ENCODE assay signal across 16 mouse cellular contexts in genomic region chr14:9620902-9621540, GRCm38 (mm10).
A peak's percentile ranks its signal among the peaks of the same experiment; 100 is the strongest.
DNase-seq lines count a peak whose midpoint lies in the region; ATAC-seq lines count a peak whose summit lies in the region.
"Had no signal": no experiment of that assay in that cellular context is flagged by ENCODE, and none has a peak within 500 bp of the region (broad histone marks: within the 10 kb centered on the region; RNA-seq: fewer than 3 reads in every experiment).

No protein-coding gene starts in this region.

- no peaks in the 10 kb centered on the region; the same call in 1 of the 2 replicates for H3K4me1 ChIP-seq in embryonic facial prominence, embryonic 11.5 days (ENCODE audit: control insufficient read depth, insufficient read depth, low read length)
- peaks cover 30% of the 10 kb centered on the region for H3K4me1 ChIP-seq in embryonic facial prominence, embryonic 10.5 days
- no peaks in the 10 kb centered on the region for H3K4me1 ChIP-seq in liver, embryonic 15.5 days (replicated peaks)
- H3K4me1 ChIP-seq: stomach, embryonic 15.5 days had no signal

- peak; percentile 18 for DNase-seq in embryonic facial prominence, embryonic 11.5 days (ENCODE audit: low spot score)
- no peak for DNase-seq in embryonic facial prominence, embryonic 10.5 days (ENCODE audit: low spot score)
- DNase-seq in kidney, adult 9 months = peak; percentile 10
- no peak for DNase-seq in kidney, postnatal 10 days
- DNase-seq in brain, adult 2 months (ENCODE audit: low read depth, low spot score) = peak; percentile 51
- DNase-seq in layer of hippocampus, postnatal 14 days (ENCODE audit: low spot score in 2 of 2) = no peak
- DNase-seq: adrenal gland, postnatal 14 days; cerebellum, adult 11 months; gastrocnemius, adult 2 months; lung, postnatal 10 days; right cerebral cortex, postnatal 4 days had no signal

- no peak overlapping the region for H3K4me3 ChIP-seq in embryonic facial prominence, embryonic 11.5 days (ENCODE audit: low read depth, low read length)
- H3K4me3 ChIP-seq in embryonic facial prominence, embryonic 10.5 days = no peak overlapping the region
- H3K4me3 ChIP-seq in liver, embryonic 15.5 days (replicated peaks) = no peak overlapping the region
- H3K4me3 ChIP-seq: gastrocnemius, adult 2 months; stomach, embryonic 15.5 days had no signal

- no peak overlapping the region for H3K9ac ChIP-seq in embryonic facial prominence, embryonic 11.5 days (replicated peaks; ENCODE audit: low read length)
- H3K9ac ChIP-seq in liver, embryonic 15.5 days = no peak overlapping the region
- H3K9ac ChIP-seq: stomach, embryonic 15.5 days had no signal

- WGBS in embryonic facial prominence, embryonic 11.5 days = 21% methylated on average over 3 of the region's 3 CpGs
- 20% methylated on average over 3 of the region's 3 CpGs for WGBS in embryonic facial prominence, embryonic 10.5 days
- WGBS in liver, embryonic 15.5 days (ENCODE audit: insufficient replicate concordance) = 27% methylated on average over 3 of the region's 3 CpGs

- ATAC-seq in embryonic facial prominence, embryonic 11.5 days (replicated peaks; ENCODE audit: insufficient number of reproducible peaks, low FRiP score, low TSS enrichment, low read depth) = no peak
- peak; percentile 60 for ATAC-seq in liver, embryonic 15.5 days (ENCODE audit: insufficient read depth)
- no peak for ATAC-seq in CD4-positive, CD25-positive, alpha-beta regulatory T cell, adult 4 months

- no peak overlapping the region for H3K4me2 ChIP-seq in embryonic facial prominence, embryonic 11.5 days (ENCODE audit: low read depth, low read length)
- H3K4me2 ChIP-seq in liver, embryonic 15.5 days = no peak overlapping the region
- H3K4me2 ChIP-seq: heart, embryonic 11.5 days; stomach, embryonic 15.5 days had no signal

- no peaks in the 10 kb centered on the region for H3K27me3 ChIP-seq in embryonic facial prominence, embryonic 11.5 days (ENCODE audit: control insufficient read depth, insufficient read depth, low read length)
- no peaks in the 10 kb centered on the region for H3K27me3 ChIP-seq in embryonic facial prominence, embryonic 10.5 days (replicated peaks; ENCODE audit: low read depth, poor library complexity, severe bottlenecking)
- no peaks in the 10 kb centered on the region for H3K27me3 ChIP-seq in liver, embryonic 15.5 days
- H3K27me3 ChIP-seq: stomach, embryonic 15.5 days had no signal

- H3K9me3 ChIP-seq in embryonic facial prominence, embryonic 11.5 days (replicated peaks; ENCODE audit: control insufficient read depth, low read length) = no peaks in the 10 kb centered on the region
- no peaks in the 10 kb centered on the region for H3K9me3 ChIP-seq in embryonic facial prominence, embryonic 10.5 days
- no peaks in the 10 kb centered on the region for H3K9me3 ChIP-seq in liver, embryonic 15.5 days (replicated peaks)
- H3K9me3 ChIP-seq: stomach, embryonic 15.5 days had no signal

- H3K36me3 ChIP-seq in embryonic facial prominence, embryonic 11.5 days (replicated peaks; ENCODE audit: control insufficient read depth, insufficient read depth, low read depth, low read length) = no peaks in the 10 kb centered on the region
- H3K36me3 ChIP-seq in embryonic facial prominence, embryonic 10.5 days (replicated peaks) = no peaks in the 10 kb centered on the region
- no peaks in the 10 kb centered on the region for H3K36me3 ChIP-seq in liver, embryonic 15.5 days (replicated peaks)
- H3K36me3 ChIP-seq: stomach, embryonic 15.5 days had no signal

- no peak overlapping the region for H3K27ac ChIP-seq in embryonic facial prominence, embryonic 11.5 days (replicated peaks; ENCODE audit: low read depth, low read length)
- H3K27ac ChIP-seq in embryonic facial prominence, embryonic 10.5 days (replicated peaks) = no peak overlapping the region; the same call in 1 of the 2 replicates
- peak overlapping the region; percentile 48; the same call in 1 of the 2 replicates for H3K27ac ChIP-seq in liver, embryonic 15.5 days (replicated peaks)
- H3K27ac ChIP-seq: gastrocnemius, adult 2 months; kidney, postnatal 0 days; stomach, embryonic 15.5 days had no signal

Comparison
In these comparisons a context has a peak if more than half of its experiments do, and no peak if none do; other contexts are left out.
1. DNase-seq: peak in embryonic facial prominence, embryonic 11.5 days (single experiment), kidney, adult 9 months (single experiment) and brain, adult 2 months (single experiment); none in embryonic facial prominence, embryonic 10.5 days (single experiment), kidney, postnatal 10 days (single experiment) and layer of hippocampus, postnatal 14 days (0 of 2).